Mouse (Mus musculus) lung, postnatal 0 days (tissue): ENCODE measurements at regions not wholly inside any gene's neighbourhood (a gene's known extent, or its start where the extent isn't known, plus 50 kb on each side); places are given as distances from the start of the nearest gene placed in this dataset.

ENCODE experiments used
- ATAC-seq: fragments of 200-750 bp; cut with Nextera tagmentation; 2 replicates; pipeline ENCODE4 v1.8.0; 2017; ENCODE audit warnings: moderate library complexity
- DNase-seq: peaks from one replicate; pipeline ENCODE4 v3.0.0-alpha.2; 2016; ENCODE audit warnings: low spot score
- H3K27ac ChIP-seq: fragments of 300-500 bp; sonication (generic); 2 replicates; pipeline ENCODE4 v1.5.1; 2014; ENCODE audit warnings: antibody characterized with exemption, mild to moderate bottlenecking, low read length, mixed read lengths
- H3K27me3 ChIP-seq: fragments of 300-500 bp; sonication (generic); replicated peaks from 2 replicates; pipeline ENCODE4 v1.6.1; 2014; ENCODE audit warnings: low read length, mixed read lengths; ENCODE audit not compliant: insufficient read depth
- H3K36me3 ChIP-seq: fragments of 300-500 bp; sonication (generic); 2 replicates; pipeline ENCODE4 v1.6.1; 2014; ENCODE audit warnings: low read length, mixed read lengths; ENCODE audit not compliant: insufficient read depth
- H3K4me1 ChIP-seq: fragments of 300-500 bp; sonication (generic); 2 replicates; pipeline ENCODE4 v1.6.1; 2014; ENCODE audit warnings: antibody characterized with exemption, low read depth, low read length, mixed read lengths; ENCODE audit not compliant: insufficient read depth
- H3K4me2 ChIP-seq: fragments of 300-500 bp; sonication (generic); replicated peaks from 2 replicates; pipeline ENCODE4 v1.6.1; 2014; ENCODE audit warnings: low read depth, mild to moderate bottlenecking, low read length, moderate library complexity, mixed read lengths
- H3K4me3 ChIP-seq: fragments of 300-500 bp; sonication (generic); 2 replicates; pipeline ENCODE4 v1.5.1; 2014; ENCODE audit warnings: low read depth, low read length
- H3K9ac ChIP-seq: fragments of 300-500 bp; sonication (generic); replicated peaks from 2 replicates; pipeline ENCODE4 v1.6.1; 2014; ENCODE audit warnings: low read depth, mild to moderate bottlenecking
- H3K9me3 ChIP-seq: fragments of 300-500 bp; sonication (generic); 2 replicates; pipeline ENCODE4 v1.6.1; 2016; ENCODE audit warnings: low read length, mixed read lengths
- CTCF ChIP-seq: IDR thresholded peaks from 2 replicates; pipeline ENCODE4 v1.5.1; 2016; ENCODE audit warnings: antibody characterized with exemption, mild to moderate bottlenecking
- EP300 ChIP-seq: IDR thresholded peaks from 2 replicates; pipeline ENCODE4 v1.6.1; 2016; ENCODE audit warnings: antibody characterized with exemption, mild to moderate bottlenecking, control low read depth
- whole genome bisulfite sequencing: fragments of 180-500 bp; shearing (Covaris S2); extraction: QIAGEN DNeasy Blood & Tissue Kit; methylation state at CpG from one replicate; pipeline ENCODE4 v1.1.7; 2014; 5-methylcytosine and 5-hydroxymethylcytosine counted together

DNA sequence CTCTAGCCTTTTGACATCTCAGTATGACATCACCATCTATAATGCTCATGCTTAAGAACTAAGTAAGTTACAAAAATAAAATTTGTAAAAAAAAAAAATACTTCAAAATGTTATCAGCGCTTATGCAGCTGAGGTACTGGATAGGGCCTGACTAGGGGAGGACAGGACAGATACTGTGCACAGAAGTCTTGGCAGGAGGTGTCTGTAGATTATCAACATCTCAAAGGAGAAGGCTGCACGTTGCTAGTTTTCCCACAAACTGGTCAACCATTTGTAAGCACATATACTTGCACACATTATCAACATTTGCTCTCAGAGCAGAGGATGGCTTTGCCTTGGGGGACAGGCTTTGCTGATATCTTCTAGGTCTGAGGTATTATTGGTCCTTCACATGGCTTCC lies 294.5 kb upstream of the Camk1g start:
- Histone ChIP-seq H3K27me3 (no peaks in the 10 kb centered on the region), H3K4me2 (no peak overlapping the region), H3K9me3 (no peaks in the 10 kb centered on the region), H3K36me3 (no peaks in the 10 kb centered on the region), H3K4me3 (no peak overlapping the region), H3K4me1 (no peaks in the 10 kb centered on the region), H3K27ac (no peak overlapping the region), H3K9ac (no peak overlapping the region)
- 74% methylated on average over 2 of the region's 2 CpGs for WGBS
- ATAC-seq (no peak), DNase-seq (no peak)
- no peak for TF ChIP-seq EP300
- no peak for TF ChIP-seq CTCF

DNA sequence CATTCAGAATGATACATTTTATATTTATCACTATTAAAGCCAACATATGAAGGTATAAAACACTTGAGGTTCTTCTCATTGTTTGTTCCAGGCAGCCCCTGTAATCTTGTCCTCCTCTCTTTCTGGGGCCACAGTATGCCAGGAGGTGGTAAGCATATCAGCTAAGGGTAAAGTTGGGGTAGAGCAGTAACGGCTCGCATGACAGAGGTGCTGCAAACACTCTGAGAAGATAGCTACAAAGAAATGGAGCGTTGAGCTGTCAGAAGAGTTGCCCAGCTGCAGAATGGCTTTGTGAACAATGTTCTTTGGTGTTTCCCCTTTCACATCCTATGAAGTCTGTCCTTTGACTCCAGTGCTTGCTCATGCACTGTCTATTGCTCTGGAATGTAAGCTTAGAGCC lies 293.5 kb upstream of the Camk1g start:
- Histone ChIP-seq H3K9me3 (no peaks in the 10 kb centered on the region), H3K9ac (no peak overlapping the region), H3K27ac (no peak overlapping the region), H3K4me2 (no peak overlapping the region), H3K4me1 (no peaks in the 10 kb centered on the region), H3K27me3 (no peaks in the 10 kb centered on the region), H3K4me3 (no peak overlapping the region), H3K36me3 (no peaks in the 10 kb centered on the region)
- ATAC-seq (no peak), DNase-seq (no peak)
- TF ChIP-seq CTCF (no peak), EP300 (no peak)
- 75% methylated on average over 3 of the region's 3 CpGs for WGBS

DNA sequence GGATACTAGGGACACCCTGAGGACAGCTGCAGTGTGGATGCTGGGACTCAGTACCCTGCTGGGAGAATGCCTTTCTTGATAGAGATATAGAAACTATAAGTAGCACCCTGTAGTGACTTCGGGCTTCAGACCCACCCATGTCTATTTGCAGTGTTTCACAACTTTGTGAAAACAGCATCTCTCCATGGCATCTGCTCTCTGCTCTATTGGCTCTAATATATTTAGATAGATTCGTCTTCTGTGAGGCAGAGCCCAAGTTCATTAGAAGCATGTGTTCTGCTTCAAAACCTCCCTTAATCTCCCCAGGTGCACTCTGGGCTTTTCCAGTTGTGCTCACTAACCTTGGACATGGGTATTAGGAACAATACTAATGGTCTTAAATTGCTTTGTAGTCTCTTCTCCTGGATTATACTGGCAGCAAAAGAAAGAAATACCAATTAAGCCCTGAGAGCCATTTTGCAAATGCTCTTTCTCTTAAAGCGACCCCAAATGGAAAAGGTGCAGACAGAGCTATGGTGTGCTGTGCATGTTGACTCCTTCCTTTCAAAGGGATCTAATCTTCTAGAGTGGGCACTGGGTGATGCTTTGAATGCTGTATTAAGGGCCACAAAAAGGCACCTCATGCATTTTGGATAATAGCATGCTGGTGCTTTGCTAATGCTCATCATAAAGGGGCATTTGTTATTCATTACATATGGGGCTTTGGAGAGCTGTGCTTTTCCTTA lies 292.2 kb upstream of the Camk1g start:
- H3K36me3 ChIP-seq = no peaks in the 10 kb centered on the region
- ATAC-seq = no peak
- H3K27ac ChIP-seq = no peak overlapping the region
- no peak overlapping the region for H3K4me2 ChIP-seq
- no peaks in the 10 kb centered on the region for H3K27me3 ChIP-seq
- DNase-seq = no peak
- H3K9me3 ChIP-seq = no peaks in the 10 kb centered on the region
- TF ChIP-seq EP300 = no peak
- TF ChIP-seq CTCF = no peak
- H3K4me3 ChIP-seq = no peak overlapping the region
- H3K9ac ChIP-seq = no peak overlapping the region
- WGBS = 69% methylated on average over 3 of the region's 3 CpGs
- H3K4me1 ChIP-seq = no peaks in the 10 kb centered on the region

DNA sequence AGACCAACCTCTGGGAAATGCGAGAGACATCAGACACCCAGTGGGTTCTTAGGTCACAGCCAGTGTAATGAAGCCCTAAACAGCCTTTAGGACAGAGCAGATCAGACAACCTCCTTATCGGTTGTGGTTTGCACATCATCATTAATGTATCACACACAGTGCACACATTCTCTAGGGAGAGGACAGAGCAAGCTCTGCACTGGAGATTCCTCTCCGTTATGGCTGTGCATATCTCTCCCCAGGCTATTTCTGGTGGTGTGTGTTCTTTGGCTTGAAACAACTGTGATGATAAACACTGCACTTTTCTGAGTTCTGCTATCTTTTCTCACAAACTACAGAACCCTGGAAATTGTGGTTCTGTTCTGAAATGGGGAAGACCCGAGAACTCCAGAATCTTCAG lies 291.3 kb upstream of the Camk1g start:
- H3K9me3 ChIP-seq = no peaks in the 10 kb centered on the region
- H3K27ac ChIP-seq = no peak overlapping the region
- no peak for ATAC-seq
- WGBS = 61% methylated on average over 4 of the region's 4 CpGs
- TF ChIP-seq EP300 = no peak
- TF ChIP-seq CTCF = no peak
- no peaks in the 10 kb centered on the region for H3K36me3 ChIP-seq
- no peaks in the 10 kb centered on the region for H3K4me1 ChIP-seq
- no peak for DNase-seq
- H3K4me3 ChIP-seq = no peak overlapping the region
- H3K4me2 ChIP-seq = no peak overlapping the region
- H3K9ac ChIP-seq = no peak overlapping the region
- no peaks in the 10 kb centered on the region for H3K27me3 ChIP-seq

DNA sequence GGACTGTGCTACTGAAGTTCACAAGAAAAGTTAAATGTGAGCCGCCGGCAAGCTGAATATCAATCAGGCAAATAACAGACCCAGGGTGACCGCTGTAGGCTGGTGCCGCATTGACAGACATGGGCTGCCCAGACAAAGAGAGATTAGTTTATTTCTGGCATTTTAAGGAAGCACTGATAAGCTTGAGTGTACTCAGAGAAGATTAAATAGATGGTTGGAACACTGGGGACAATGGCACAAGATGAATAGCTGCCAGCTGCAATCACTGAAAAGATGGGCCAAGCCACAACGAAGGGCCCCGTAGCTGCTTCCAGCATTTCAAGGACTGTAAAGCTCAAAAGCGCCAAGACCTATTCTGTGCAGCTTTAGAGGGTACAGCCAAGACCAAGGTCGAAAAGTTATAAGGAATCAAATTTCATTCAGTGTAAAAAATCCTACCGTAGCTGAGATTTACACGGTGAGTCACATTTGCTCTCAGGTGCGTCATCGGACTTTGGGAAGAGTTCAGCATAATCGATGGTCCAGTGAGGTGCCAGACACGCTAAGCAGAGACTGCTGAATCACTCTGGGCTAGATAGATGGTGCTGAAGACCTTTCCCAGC lies 285.1 kb upstream of the Camk1g start:
- TF ChIP-seq CTCF = no peak
- no peak for TF ChIP-seq EP300
- Histone ChIP-seq H3K4me3 (no peak overlapping the region), H3K9ac (no peak overlapping the region), H3K9me3 (no peaks in the 10 kb centered on the region), H3K27me3 (no peaks in the 10 kb centered on the region), H3K36me3 (no peaks in the 10 kb centered on the region), H3K4me2 (no peak overlapping the region), H3K4me1 (no peaks in the 10 kb centered on the region), H3K27ac (no peak overlapping the region)
- no peak for DNase-seq
- ATAC-seq = no peak
- 36% methylated on average over 14 of the region's 14 CpGs for WGBS

DNA sequence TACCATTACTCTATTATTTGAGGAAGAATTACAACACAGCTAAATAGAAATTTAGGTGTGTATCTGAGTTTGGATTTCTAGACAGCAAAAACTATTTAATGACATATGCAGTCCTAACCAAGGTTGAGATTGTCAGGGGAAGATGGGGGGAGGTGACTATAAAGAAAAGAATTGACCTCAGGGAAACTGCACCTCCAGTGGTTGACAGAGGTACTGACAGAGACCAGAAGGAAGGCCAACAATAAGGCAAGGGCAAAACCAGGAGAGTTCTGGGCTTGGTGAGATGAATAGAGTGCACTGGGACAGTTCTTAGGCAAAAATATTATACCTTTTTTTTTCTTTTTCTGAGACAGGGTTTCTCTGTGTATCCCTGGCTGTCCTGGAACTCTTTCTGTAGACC lies 280.2 kb upstream of the Camk1g start:
- DNase-seq (no peak), ATAC-seq (no peak)
- Histone ChIP-seq H3K27me3 (no peaks in the 10 kb centered on the region), H3K27ac (no peak overlapping the region), H3K36me3 (no peaks in the 10 kb centered on the region), H3K4me2 (no peak overlapping the region), H3K4me1 (no peaks in the 10 kb centered on the region), H3K9ac (no peak overlapping the region), H3K4me3 (no peak overlapping the region), H3K9me3 (no peaks in the 10 kb centered on the region)
- TF ChIP-seq CTCF = peak; percentile 33
- TF ChIP-seq EP300 = no peak

DNA sequence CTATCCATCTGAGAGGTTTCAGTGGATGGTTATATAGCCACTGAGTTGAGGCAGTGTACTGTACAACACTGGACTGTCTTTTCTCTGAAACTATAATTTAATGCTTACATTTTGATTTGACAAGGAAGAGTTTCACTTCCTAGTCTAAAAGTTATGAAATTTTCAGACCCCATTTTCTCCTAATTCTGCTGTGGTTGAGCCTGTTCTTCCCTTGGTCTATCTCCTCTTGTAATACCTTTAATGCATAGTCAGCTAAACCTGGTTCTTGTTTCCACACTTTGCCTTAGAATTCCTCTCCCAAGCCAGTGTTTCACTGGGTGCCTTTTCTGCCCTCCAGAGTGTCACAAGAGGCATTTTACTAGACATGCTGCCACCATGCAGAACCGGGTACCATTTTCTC lies 279.3 kb upstream of the Camk1g start:
- TF ChIP-seq EP300 = no peak
- no peak for TF ChIP-seq CTCF
- Histone ChIP-seq H3K27me3 (no peaks in the 10 kb centered on the region), H3K36me3 (no peaks in the 10 kb centered on the region), H3K4me3 (no peak overlapping the region), H3K4me2 (no peak overlapping the region), H3K4me1 (no peaks in the 10 kb centered on the region), H3K9ac (no peak overlapping the region), H3K9me3 (no peaks in the 10 kb centered on the region), H3K27ac (no peak overlapping the region)
- WGBS = 79% methylated on average over 1 of the region's 1 CpGs
- DNase-seq = no peak
- ATAC-seq = no peak
